8 mouse cellular contexts compared by ENCODE assay signal in the genomic region with DNA sequence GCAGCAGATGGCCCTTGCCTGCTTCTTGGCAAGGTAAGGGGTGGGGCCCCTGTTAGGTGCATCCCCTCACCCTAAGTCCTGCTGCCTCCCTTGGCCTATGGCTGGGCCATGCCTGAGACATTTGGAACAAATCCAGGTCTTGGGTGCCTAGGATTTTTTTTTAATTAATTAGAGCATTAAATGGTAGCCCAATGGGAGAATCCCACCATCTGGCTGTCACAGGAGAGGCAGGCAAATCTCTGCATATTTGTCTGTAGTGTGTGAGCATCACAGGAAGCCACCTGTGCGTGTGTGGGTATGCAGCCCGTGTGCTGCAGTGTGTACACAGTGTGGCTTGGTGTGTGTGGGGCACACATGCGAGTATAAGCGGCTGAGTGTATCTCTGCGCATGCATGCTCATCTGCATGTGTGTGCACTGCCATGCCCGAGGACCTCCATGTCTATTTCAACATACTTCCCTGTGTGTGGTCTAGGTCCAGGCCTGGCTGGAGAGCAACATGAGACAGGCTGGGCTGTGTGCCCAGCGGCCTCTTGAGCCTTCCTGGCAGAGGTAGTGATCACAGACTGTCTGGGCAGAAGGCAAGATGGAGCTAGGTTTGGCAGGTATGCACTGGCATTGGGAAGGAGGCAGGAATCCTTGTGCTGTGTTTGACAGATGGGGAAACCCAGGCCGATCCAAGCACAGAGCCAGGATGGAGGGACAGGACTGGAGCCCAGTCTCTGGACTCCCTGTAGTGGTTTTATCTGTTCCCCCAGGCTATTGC. TPM values are rescaled to one million over a fixed set of nuclear protein-coding genes. Genes with fewer than 3 reads are reported as not detected.
DNase-seq lines count a peak whose midpoint lies in the region; ATAC-seq lines count a peak whose summit lies in the region.
"Had no signal": no experiment of that assay in that cellular context is flagged by ENCODE, and none has a peak within 500 bp of the region (broad histone marks: within the 10 kb centered on the region; RNA-seq: fewer than 3 reads in every experiment).

No protein-coding gene starts in this region.

- ATAC-seq in megakaryocyte, adult 5-6 weeks (ENCODE audit: poor library complexity, severe bottlenecking), result no peak
- ATAC-seq in hindbrain, embryonic 12.5 days (ENCODE audit: low FRiP score), result no peak
- 0 out of 2 replicates have a peak, but pooled peaks have one; percentile 3 for ATAC-seq in stomach, embryonic 14.5 days (ENCODE audit: insufficient number of reproducible peaks, insufficient read depth, low FRiP score, low read depth)

- no peak overlapping the region; the same call in 1 of the 2 replicates for H3K9ac ChIP-seq in hindbrain, embryonic 12.5 days
- no peak overlapping the region for H3K9ac ChIP-seq in stomach, embryonic 14.5 days (replicated peaks; ENCODE audit: low read depth, low read length)

- H3K4me2 ChIP-seq in hindbrain, embryonic 12.5 days (replicated peaks), result no peak overlapping the region
- H3K4me2 ChIP-seq in stomach, embryonic 14.5 days (replicated peaks; ENCODE audit: low read depth, low read length), result no peak overlapping the region

- peak; percentile 91 to 93 for DNase-seq in cerebellum, postnatal 36 days
- no peak for DNase-seq in urinary bladder, adult 18-20 months (ENCODE audit: low spot score in 2 of 2)
- DNase-seq in liver, result no peak

- WGBS in hindbrain, embryonic 12.5 days, result 85% methylated on average over 8 of the region's 8 CpGs
- 87% methylated on average over 8 of the region's 8 CpGs for WGBS in stomach, embryonic 14.5 days

- H3K27ac ChIP-seq in hindbrain, embryonic 12.5 days, result peak overlapping the region; percentile 5
- no peak overlapping the region for H3K27ac ChIP-seq in stomach, embryonic 14.5 days (ENCODE audit: low read length)

- H3K27me3 ChIP-seq in megakaryocyte, embryonic 14.5 days (replicated peaks), result no peaks in the 10 kb centered on the region
- peaks cover 11% of the 10 kb centered on the region; the same call in 1 of the 2 replicates for H3K27me3 ChIP-seq in hindbrain, embryonic 12.5 days
- H3K27me3 ChIP-seq in stomach, embryonic 14.5 days (ENCODE audit: control insufficient read depth, insufficient read depth, low read length), result no peaks in the 10 kb centered on the region

- H3K4me1 ChIP-seq in megakaryocyte, embryonic 14.5 days, result peaks cover 91% of the 10 kb centered on the region
- H3K4me1 ChIP-seq in hindbrain, embryonic 12.5 days, result peaks cover 92% of the 10 kb centered on the region
- H3K4me1 ChIP-seq in stomach, embryonic 14.5 days (ENCODE audit: control insufficient read depth, insufficient read depth, low read length), result peaks cover 4% of the 10 kb centered on the region; the same call in 1 of the 2 replicates

- no peaks in the 10 kb centered on the region for H3K9me3 ChIP-seq in megakaryocyte, embryonic 14.5 days
- H3K9me3 ChIP-seq in hindbrain, embryonic 12.5 days (replicated peaks), result no peaks in the 10 kb centered on the region
- no peaks in the 10 kb centered on the region for H3K9me3 ChIP-seq in stomach, embryonic 14.5 days (ENCODE audit: control insufficient read depth, low read depth, low read length)

- H3K4me3 ChIP-seq in megakaryocyte, embryonic 14.5 days (replicated peaks), result peak overlapping the region; percentile 53
- H3K4me3 ChIP-seq in hindbrain, embryonic 12.5 days, result no peak overlapping the region
- no peak overlapping the region for H3K4me3 ChIP-seq in stomach, embryonic 14.5 days (ENCODE audit: low read depth, low read length)
- H3K4me3 ChIP-seq: erythroblast, embryonic 14.5 days had no signal

- peaks cover 95% of the 10 kb centered on the region for H3K36me3 ChIP-seq in megakaryocyte, embryonic 14.5 days (replicated peaks; ENCODE audit: low read length)
- peaks cover 5% of the 10 kb centered on the region; the same call in 1 of the 2 replicates for H3K36me3 ChIP-seq in hindbrain, embryonic 12.5 days
- H3K36me3 ChIP-seq in stomach, embryonic 14.5 days (ENCODE audit: control insufficient read depth, insufficient read depth, low read length), result no peaks in the 10 kb centered on the region

RNA-seq across cellular contexts. Expression of a gene that starts 19.0 kb away (rescaled TPM):
- 14.7 and 29.4 TPM in 2 replicates for polyA plus RNA-seq in megakaryocyte, embryonic 14.5 days (2012; ENCODE audit: insufficient read depth, low replicate concordance)
- total RNA-seq in megakaryocyte, adult 5-6 weeks (2015), result 4.9 and 6.7 TPM in 2 replicates
- 5.0 and 6.3 TPM in 2 replicates for total RNA-seq in megakaryocyte, adult 5-6 weeks (2017)
- polyA plus RNA-seq in hindbrain, embryonic 12.5 days (2016; fragmentation: Nextera tagmentation; extraction: Ambion mirVana), result 46.7 and 52.6 TPM in 2 replicates
- 1.6 and 1.7 TPM in 2 replicates for polyA plus RNA-seq in stomach, embryonic 14.5 days (2014; fragmentation: Nextera tagmentation; extraction: Ambion mirVana)

RNA-seq across cellular contexts. Expression of a gene that starts 58.5 kb away (rescaled TPM):
- polyA plus RNA-seq in megakaryocyte, embryonic 14.5 days (2012; ENCODE audit: insufficient read depth, low replicate concordance), result 3.4 TPM in 1 of 2 replicates, not detected in the other
- 131 and 134 TPM in 2 replicates for total RNA-seq in megakaryocyte, adult 5-6 weeks (2015)
- total RNA-seq in megakaryocyte, adult 5-6 weeks (2017), result 208 and 218 TPM in 2 replicates
- 173 and 174 TPM in 2 replicates for polyA plus RNA-seq in hindbrain, embryonic 12.5 days (2016; fragmentation: Nextera tagmentation; extraction: Ambion mirVana)
- 194 and 195 TPM in 2 replicates for polyA plus RNA-seq in stomach, embryonic 14.5 days (2014; fragmentation: Nextera tagmentation; extraction: Ambion mirVana)

Comparison
In these comparisons a context has a peak if more than half of its experiments do, and no peak if none do; other contexts are left out.
1. DNase-seq: peak in cerebellum, postnatal 36 days (2 of 2); none in urinary bladder, adult 18-20 months (0 of 2) and liver (single experiment).
2. RNA of a gene that starts 58.5 kb away (polyA plus RNA-seq): 194 to 195 TPM in stomach, embryonic 14.5 days and 173 to 174 TPM in hindbrain, embryonic 12.5 days; 3.4 TPM in megakaryocyte, embryonic 14.5 days; every median in the first group is over 10 times any median in the second.